Mouse (Mus musculus) embryo, embryonic 11 days (tissue): ENCODE measurements around the gene Hnrnph3.

ENCODE experiments used
- DNase-seq: peaks from one replicate; pipeline ENCODE4 v3.0.0-alpha.2; 2015

Gene Hnrnph3

GRCm38 (mm10) chr10:62980039-62980954, 43.7 kb downstream of the Hnrnph3 start, which contains the start of gene Rufy2:
TSS of gene Rufy2 (plus strand) at chr10:62980223.
- DNase-seq: peak; percentile 90

GRCm38 (mm10) chr10:62979667-62980038, 44.4 kb downstream of the Hnrnph3 start:
- DNase-seq: no peak

- peak; percentile 7 for DNase-seq
Measured at GRCm38 (mm10) chr10:62971821-62972220, 52.2 kb downstream of the Hnrnph3 start.

GRCm38 (mm10) chr10:62966291-62966690, 57.7 kb downstream of the Hnrnph3 start:
- DNase-seq: no peak

- no peak for DNase-seq
Measured at GRCm38 (mm10) chr10:62965796-62966195, 58.2 kb downstream of the Hnrnph3 start.
